Mouse (Mus musculus) testis, postnatal 10 days (tissue): ENCODE measurements around the gene Prcc.
"Not testable (repeated sequence)": the region's sequence is repeated elsewhere in the genome, so short reads cannot be mapped to it uniquely, and the experiment has no call there.

Experiments
- DNase-seq: peaks from one replicate; pipeline ENCODE4 v3.0.0; 2021; ENCODE audit warnings: low spot score

The Prcc gene

GRCm38 (mm10) chr3:87905880-87906485, 20.6 kb upstream of the Prcc start, which contains the start of gene Hdgf:
Gene Hdgf, plus strand, starts transcription at chr3:87906321.
- DNase-seq, result peak; percentile 93

- DNase-seq, result no peak
Measured at GRCm38 (mm10) chr3:87903821-87904220, 18.4 kb upstream of the Prcc start.

- DNase-seq, result not testable (repeated sequence)
Measured at GRCm38 (mm10) chr3:87901959-87902358, 16.6 kb upstream of the Prcc start.

- DNase-seq, result no peak
Measured at GRCm38 (mm10) chr3:87901036-87901624, 15.7 kb upstream of the Prcc start.

- no peak for DNase-seq
Measured at GRCm38 (mm10) chr3:87899776-87900175, 14.4 kb upstream of the Prcc start.

GRCm38 (mm10) chr3:87899266-87899665, 13.9 kb upstream of the Prcc start:
- DNase-seq, result no peak

GRCm38 (mm10) chr3:87893367-87893905, 8.0 kb upstream of the Prcc start:
- no peak for DNase-seq

- no peak for DNase-seq
Measured at GRCm38 (mm10) chr3:87891481-87891880, 6.1 kb upstream of the Prcc start.

- not testable (repeated sequence) for DNase-seq
Measured at GRCm38 (mm10) chr3:87887400-87887799, 2.0 kb upstream of the Prcc start.

GRCm38 (mm10) chr3:87886416-87886815, 1.0 kb upstream of the Prcc start:
- no peak for DNase-seq

GRCm38 (mm10) chr3:87886004-87886365, 577 bp upstream of the Prcc start:
- peak; percentile 67 for DNase-seq

- DNase-seq, result peak; percentile 69
Measured at GRCm38 (mm10) chr3:87884708-87885251, 628 bp downstream of the Prcc start.

GRCm38 (mm10) chr3:87884291-87884690, 1.1 kb downstream of the Prcc start:
- DNase-seq, result no peak

- no peak for DNase-seq
Measured at GRCm38 (mm10) chr3:87877730-87878129, 7.7 kb downstream of the Prcc start.

- not testable (repeated sequence) for DNase-seq
Measured at GRCm38 (mm10) chr3:87864111-87864510, 21.3 kb downstream of the Prcc start.

GRCm38 (mm10) chr3:87859813-87860212, 25.6 kb downstream of the Prcc start:
- peak; percentile 75 for DNase-seq

GRCm38 (mm10) chr3:87857666-87858065, 27.7 kb downstream of the Prcc start:
- DNase-seq, result no peak

GRCm38 (mm10) chr3:87855936-87856335, 29.5 kb downstream of the Prcc start:
- DNase-seq, result peak; percentile 47

GRCm38 (mm10) chr3:87854795-87855568, 30.4 kb downstream of the Prcc start:
- DNase-seq, result peak; percentile 73

GRCm38 (mm10) chr3:87849117-87849516, 36.3 kb downstream of the Prcc start:
- no peak for DNase-seq

GRCm38 (mm10) chr3:87847680-87848079, 37.7 kb downstream of the Prcc start:
- DNase-seq, result no peak

GRCm38 (mm10) chr3:87846650-87847110, 38.7 kb downstream of the Prcc start, which contains the start of gene Sh2d2a:
Gene Sh2d2a, plus strand, starts transcription at chr3:87846755.
- no peak for DNase-seq
